Mouse (Mus musculus) ovary, postnatal 14 days (tissue): ENCODE data around the gene Adgrl1.
"Not testable (repeated sequence)": the region's sequence is repeated elsewhere in the genome, so short reads cannot be mapped to it uniquely, and the experiment has no call there.

ENCODE experiments used
- DNase-seq: peaks from one replicate; pipeline ENCODE4 v3.0.0; 2022; ENCODE audit warnings: low spot score

Adgrl1 gene

GRCm38 (mm10) chr8:83955106-83955957 lies 55.4 kb downstream of the Adgrl1 start, which contains the start of the genes Gm10644 and Asf1b:
Gene Gm10644 (minus strand): TSS chr8:83955205.
Gene Asf1b (plus strand): TSS chr8:83955507.
- peak; percentile 93 for DNase-seq

GRCm38 (mm10) chr8:83955958-83956218 lies 56.0 kb downstream of the Adgrl1 start:
- DNase-seq: no peak

- DNase-seq: no peak
These were observed 56.9 kb downstream of the Adgrl1 start for GRCm38 (mm10) chr8:83956789-83957188.

GRCm38 (mm10) chr8:83964015-83964765 lies 64.3 kb downstream of the Adgrl1 start:
- DNase-seq: no peak

GRCm38 (mm10) chr8:83967701-83968100 lies 67.8 kb downstream of the Adgrl1 start:
- no peak for DNase-seq

GRCm38 (mm10) chr8:83971121-83971520 lies 71.2 kb downstream of the Adgrl1 start:
- no peak for DNase-seq

- no peak for DNase-seq
These were observed 71.8 kb downstream of the Adgrl1 start for GRCm38 (mm10) chr8:83971661-83972060.

GRCm38 (mm10) chr8:83972150-83973120 lies 72.5 kb downstream of the Adgrl1 start, which contains the start of gene Prkaca:
Gene Prkaca (plus strand): TSS chr8:83972993.
- peak; percentile 93 for DNase-seq

GRCm38 (mm10) chr8:83973161-83974031 lies 73.5 kb downstream of the Adgrl1 start:
- DNase-seq: no peak

GRCm38 (mm10) chr8:83974521-83974920 lies 74.6 kb downstream of the Adgrl1 start:
- DNase-seq: no peak

- no peak for DNase-seq
These were observed 76.3 kb downstream of the Adgrl1 start for GRCm38 (mm10) chr8:83976101-83976630.

GRCm38 (mm10) chr8:83976779-83977350 lies 77.0 kb downstream of the Adgrl1 start:
- no peak for DNase-seq

- no peak for DNase-seq
These were observed 77.7 kb downstream of the Adgrl1 start for GRCm38 (mm10) chr8:83977646-83978045.

GRCm38 (mm10) chr8:83978200-83978599 lies 78.3 kb downstream of the Adgrl1 start:
- DNase-seq: no peak

GRCm38 (mm10) chr8:83980250-83980649 lies 80.3 kb downstream of the Adgrl1 start:
- DNase-seq: no peak

GRCm38 (mm10) chr8:83980845-83981244 lies 80.9 kb downstream of the Adgrl1 start:
- no peak for DNase-seq

GRCm38 (mm10) chr8:83981533-83981932 lies 81.6 kb downstream of the Adgrl1 start:
- DNase-seq: no peak

- DNase-seq: no peak
These were observed 82.5 kb downstream of the Adgrl1 start for GRCm38 (mm10) chr8:83982449-83982848.

GRCm38 (mm10) chr8:83983222-83983621 lies 83.3 kb downstream of the Adgrl1 start:
- not testable (repeated sequence) for DNase-seq

GRCm38 (mm10) chr8:83989243-83989642 lies 89.3 kb downstream of the Adgrl1 start:
- no peak for DNase-seq
